Mouse (Mus musculus) brain, adult 2 months (tissue): ENCODE data around the gene Lrriq4.

Experiments used
- DNase-seq: peaks from one replicate; pipeline ENCODE4 v3.0.0; 2011; ENCODE audit warnings: low read depth, low spot score

Lrriq4 gene

GRCm38 (mm10) chr3:30644207-30644606 is at the start of gene Lrriq4:
TSS of gene Lrriq4 (plus strand) at chr3:30644507.
- no peak for DNase-seq

- peak; percentile 76 for DNase-seq
These were observed 49.0 kb upstream of the Lrriq4 start for GRCm38 (mm10) chr3:30595111-30595832.

DNA sequence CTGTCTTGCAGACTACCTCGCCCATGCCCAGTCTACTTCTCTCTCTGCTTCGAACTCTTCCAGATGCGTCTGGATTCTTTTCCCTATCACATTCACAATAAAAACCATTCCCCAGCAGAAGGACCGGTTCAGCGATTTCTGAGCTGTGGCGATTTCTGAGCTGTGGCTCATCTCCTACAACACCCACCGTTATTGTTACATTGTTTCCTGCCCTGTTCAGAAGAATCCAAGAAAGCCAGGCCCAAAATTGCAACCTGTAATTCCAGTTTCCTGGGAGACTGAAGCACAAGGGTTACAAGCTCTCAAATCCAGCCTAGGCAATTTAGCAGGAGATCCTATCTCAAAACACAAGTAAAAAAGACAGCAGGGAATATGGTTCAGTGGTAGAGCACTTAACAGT is 47.0 kb upstream of the Lrriq4 start:
- DNase-seq: no peak

- peak; percentile 90 for DNase-seq
These were observed 44.4 kb upstream of the Lrriq4 start, which contains the start of gene Actrt3 for GRCm38 (mm10) chr3:30599711-30600545. TSS of gene Actrt3 (minus strand) at chr3:30599939.

DNA sequence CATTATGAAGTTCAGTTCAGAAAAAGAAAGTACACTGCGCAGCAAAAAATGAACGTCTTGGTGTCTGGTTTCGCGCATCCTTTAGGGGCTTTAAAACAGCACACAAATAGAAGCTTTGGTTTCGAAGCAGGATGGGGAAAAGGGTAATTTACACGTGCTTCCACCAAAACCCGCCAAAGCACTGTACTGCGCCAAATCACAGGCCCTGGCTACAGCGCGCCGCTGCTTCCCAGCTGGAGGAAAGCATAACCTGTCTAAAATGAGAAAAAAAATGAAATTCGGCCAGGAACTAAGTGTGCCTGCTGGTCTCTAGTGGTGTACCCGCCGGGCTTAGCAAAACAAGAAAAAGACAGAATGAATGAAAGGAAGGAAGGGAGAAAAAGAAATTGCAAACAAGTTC is 43.6 kb upstream of the Lrriq4 start:
- DNase-seq: peak; percentile 73

GRCm38 (mm10) chr3:30601175-30601574 is 43.1 kb upstream of the Lrriq4 start:
- peak; percentile 89 for DNase-seq

DNA sequence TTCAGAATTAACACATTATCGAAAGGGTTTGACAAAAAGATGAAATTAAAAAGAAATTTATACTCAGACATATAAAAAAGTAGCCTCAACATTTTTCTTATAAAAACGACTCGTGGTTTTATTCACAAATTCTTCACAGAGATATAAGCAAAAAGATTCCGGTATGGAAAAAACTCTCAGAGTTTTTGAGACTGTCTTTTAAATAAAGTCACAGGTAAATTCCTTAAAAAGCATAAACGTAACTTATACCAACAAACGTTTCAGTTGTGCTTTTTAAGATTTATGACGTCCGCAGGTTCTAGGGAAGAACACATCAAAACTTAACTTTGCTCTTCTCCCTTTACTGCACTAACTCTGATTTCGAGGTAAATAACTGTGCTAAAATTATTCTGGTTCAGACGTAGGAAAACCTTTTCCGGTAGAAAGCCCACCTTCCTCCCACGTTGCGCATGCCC is 42.7 kb upstream of the Lrriq4 start:
- no peak for DNase-seq

GRCm38 (mm10) chr3:30602065-30602739 is 42.1 kb upstream of the Lrriq4 start, which contains the start of gene Mynn:
TSS of gene Mynn (plus strand) at chr3:30602065.
- DNase-seq: peak; percentile 98

- DNase-seq: no peak
These were observed 41.6 kb upstream of the Lrriq4 start for GRCm38 (mm10) chr3:30602740-30603098.

GRCm38 (mm10) chr3:30603256-30603655 is 41.1 kb upstream of the Lrriq4 start:
- no peak for DNase-seq

DNA sequence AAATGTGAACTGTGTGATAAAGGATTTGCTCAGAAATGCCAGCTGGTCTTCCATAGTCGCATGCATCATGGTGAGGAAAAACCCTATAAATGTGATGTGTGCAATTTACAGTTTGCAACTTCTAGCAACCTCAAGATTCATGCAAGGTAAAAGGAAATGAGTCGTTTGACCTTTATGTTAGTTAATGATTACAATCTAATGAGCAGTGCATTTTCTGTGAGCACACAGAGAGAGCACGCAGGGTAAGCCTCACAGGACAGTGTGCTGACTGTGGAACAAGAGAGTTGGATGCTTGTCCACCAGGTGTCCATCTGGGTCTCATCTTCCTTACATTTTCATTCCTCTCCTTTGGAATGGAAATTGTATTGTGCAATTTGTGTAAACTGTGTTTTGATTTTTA is 35.3 kb upstream of the Lrriq4 start:
- no peak for DNase-seq

DNA sequence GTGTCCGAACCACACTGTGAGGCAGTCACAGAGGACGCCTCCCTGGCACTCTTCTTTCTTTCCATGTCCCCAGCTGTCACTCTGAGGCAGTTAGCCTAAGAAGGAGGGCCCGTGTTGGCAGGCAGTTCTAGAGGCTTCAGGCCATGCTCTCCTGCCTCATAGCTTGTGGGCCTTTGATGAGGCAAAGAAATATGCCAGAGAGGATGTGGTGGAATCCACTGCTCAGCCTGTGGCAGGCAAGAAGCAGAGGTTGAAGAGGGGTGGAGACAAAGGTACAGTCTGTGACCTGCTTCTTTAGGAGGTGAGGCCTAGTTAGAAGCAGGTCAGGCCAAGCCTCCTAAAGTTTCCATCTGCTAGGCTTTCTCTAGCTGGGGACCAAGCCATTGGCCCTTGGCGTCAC is 33.4 kb upstream of the Lrriq4 start:
- DNase-seq: no peak

DNA sequence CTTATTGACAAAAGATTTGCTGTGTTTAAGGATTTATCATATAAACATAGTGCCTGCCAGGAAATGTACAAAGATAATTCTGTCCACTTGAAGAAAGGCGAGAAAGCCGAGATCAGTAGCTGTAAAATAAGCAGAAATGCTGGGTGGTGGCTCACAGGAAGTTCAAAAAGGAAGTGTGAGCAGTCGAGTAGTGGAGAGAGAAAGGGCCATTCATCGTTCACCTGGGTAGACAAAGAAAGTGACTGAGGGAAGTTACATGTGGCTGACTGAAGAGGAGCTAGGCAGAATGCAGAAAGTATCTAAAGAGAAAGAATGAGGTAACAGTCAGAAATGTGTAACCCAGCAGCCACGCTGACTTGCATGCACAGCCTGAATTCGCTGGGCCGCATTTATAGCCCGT is 24.2 kb upstream of the Lrriq4 start:
- DNase-seq: no peak

GRCm38 (mm10) chr3:30633681-30634080 is 10.6 kb upstream of the Lrriq4 start:
- no peak for DNase-seq

DNA sequence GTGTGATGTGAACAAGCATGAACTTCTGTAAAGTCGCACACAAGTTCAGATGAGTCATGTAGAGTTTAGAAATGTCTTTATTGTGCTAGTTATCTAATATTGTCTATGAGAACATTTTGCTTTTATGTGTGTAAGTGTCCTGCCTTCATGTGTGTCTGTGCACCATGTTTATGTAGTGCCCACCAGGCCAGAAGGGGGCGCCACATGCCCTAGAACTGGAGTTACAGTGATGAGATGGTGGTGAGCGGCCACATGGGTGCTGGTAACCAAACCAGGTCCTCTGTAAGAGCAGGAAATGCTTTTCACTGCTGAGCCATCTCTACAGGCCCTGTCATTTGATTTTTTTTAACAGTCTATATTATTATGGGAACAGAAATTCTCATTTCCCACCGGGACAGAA is 8.7 kb upstream of the Lrriq4 start:
- DNase-seq: no peak

DNA sequence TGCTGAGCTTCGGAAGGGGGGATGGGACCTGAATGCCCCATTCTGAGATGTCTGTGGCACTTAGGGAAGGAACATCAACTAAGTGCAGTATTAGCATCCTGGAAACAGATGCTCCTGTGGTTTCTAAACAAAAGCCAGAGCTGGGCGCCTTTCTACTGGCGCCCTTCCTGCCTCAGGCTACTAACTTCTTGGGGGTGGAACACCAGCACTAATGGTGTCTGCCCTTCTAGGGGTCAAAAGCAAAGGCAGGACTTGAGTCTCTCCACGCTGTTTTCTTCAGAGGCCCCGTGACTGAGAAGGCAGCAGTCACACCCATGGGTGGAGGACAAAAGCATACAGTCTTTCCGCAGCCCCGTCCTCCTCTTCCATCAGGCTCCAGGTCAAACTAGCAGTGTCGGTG is 2.5 kb downstream of the Lrriq4 start:
- no peak for DNase-seq

- peak; percentile 22 for DNase-seq
These were observed 3.3 kb downstream of the Lrriq4 start, which contains the start of gene Lrrc34 for GRCm38 (mm10) chr3:30647440-30648090. TSS of gene Lrrc34 (minus strand) at chr3:30647869.

DNA sequence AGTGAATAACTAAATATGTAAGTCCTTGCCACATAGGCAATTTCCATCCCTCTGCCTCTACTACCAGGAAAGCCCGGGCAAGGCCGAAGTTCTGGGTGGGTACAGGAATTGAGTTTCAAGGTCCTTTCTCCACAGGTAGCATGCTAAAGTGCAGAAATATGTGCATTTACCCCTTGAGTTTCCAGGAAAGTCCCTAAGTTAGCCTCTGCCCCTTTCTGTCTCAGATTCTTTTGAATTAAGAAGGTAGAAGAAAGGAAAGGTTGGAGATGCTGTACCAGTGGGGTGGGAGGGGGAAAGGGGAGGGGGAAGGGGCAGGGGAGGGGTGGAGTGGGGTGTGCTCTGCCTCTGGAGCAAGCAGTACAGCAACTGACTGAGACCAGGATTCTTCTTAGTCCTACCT is 4.2 kb downstream of the Lrriq4 start:
- DNase-seq: no peak

- peak; percentile 38 for DNase-seq
These were observed 5.9 kb downstream of the Lrriq4 start for GRCm38 (mm10) chr3:30650062-30650841.

DNA sequence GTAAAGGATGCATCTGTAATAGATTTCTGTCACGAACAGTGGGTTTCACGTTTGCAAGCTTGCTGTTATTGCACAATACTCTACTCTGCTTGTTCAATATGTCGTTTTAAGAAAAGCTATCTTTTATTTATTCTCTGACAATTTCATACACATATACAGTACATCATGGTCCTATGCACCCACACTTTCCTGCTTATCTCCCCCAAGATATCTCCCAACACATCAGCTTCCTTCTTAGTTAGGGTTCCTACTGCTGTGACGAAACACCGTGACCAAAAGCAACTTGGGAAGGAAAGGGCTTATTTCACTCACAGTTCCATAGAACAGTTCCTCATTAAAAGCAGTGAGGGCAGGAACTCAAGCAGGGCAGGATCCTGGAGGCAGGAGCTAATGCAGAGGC is 11.6 kb downstream of the Lrriq4 start:
- no peak for DNase-seq

DNA sequence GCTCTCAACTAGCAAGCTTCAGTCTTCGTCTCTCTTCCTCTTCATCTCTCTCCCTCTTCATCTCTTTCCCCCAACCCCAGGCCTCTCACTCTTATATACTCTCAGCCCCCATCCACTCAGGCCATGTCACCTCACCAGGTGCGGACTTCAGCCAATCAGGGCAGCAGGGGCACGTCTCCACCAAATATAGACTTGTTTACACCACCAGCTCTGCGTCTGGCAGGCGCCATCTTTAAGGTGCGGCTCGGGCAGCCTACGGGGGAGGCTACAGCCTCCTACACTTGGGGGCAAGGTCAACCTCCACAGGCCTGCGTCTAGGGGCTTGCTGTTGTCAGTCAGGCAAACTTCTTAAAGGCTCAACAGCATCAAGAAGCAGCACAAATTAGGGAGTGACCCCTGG is 14.2 kb downstream of the Lrriq4 start:
- DNase-seq: no peak
